In the genomic region with DNA sequence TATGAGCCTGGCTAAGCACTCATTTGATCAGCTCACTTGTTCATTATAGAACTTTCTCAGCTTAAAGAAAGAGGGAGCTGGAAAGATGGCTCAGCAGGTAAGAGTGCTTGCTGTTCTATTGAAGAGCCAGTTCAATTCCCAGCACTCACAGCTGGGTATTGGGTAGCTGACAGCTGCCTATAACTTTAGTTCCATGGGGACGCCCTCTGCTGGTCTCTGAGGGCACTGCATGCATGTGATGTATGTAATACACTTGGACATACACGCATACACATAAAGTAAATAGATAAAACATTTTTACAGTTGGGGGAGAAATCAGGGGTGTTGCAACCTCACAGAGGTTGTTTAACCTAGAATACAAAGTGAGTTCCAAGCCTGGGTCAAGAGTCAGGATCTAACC, we compare ENCODE assay signal across 11 mouse cellular contexts. TPM values are rescaled to one million over a fixed set of nuclear protein-coding genes. Genes with fewer than 3 reads are reported as not detected.
DNase-seq lines count a peak whose midpoint lies in the region; ATAC-seq and TF ChIP-seq lines count a peak whose summit lies in the region.
"Had no signal": no experiment of that assay in that cellular context is flagged by ENCODE, and none has a peak within 500 bp of the region (broad histone marks: within the 10 kb centered on the region; RNA-seq: fewer than 3 reads in every experiment).

No protein-coding gene starts in this region.

- DNase-seq in hindbrain, embryonic 11.5 days (ENCODE audit: low spot score): peak; percentile 37
- peak; percentile 25 for DNase-seq in midbrain, postnatal 0 days (ENCODE audit: low spot score)
- DNase-seq in R1 (ENCODE audit: low read depth, low spot score): peak; percentile 81
- DNase-seq in limb, embryonic 10.5 days (ENCODE audit: low spot score): no peak
- DNase-seq: lung, postnatal 10 days; thymus, adult 2 months had no signal

- H3K4me1 ChIP-seq in hindbrain, embryonic 11.5 days (replicated peaks; ENCODE audit: control insufficient read depth, insufficient read depth, low read length): no peaks in the 10 kb centered on the region
- peaks cover 8% of the 10 kb centered on the region for H3K4me1 ChIP-seq in hindbrain, embryonic 16.5 days (ENCODE audit: control insufficient read depth, insufficient read depth, low read depth, low read length)
- no peaks in the 10 kb centered on the region for H3K4me1 ChIP-seq in midbrain, postnatal 0 days (ENCODE audit: insufficient read depth, low read length)
- peaks cover 11% of the 10 kb centered on the region for H3K4me1 ChIP-seq in midbrain, embryonic 15.5 days
- H3K4me1 ChIP-seq in small intestine, adult 2 months (ENCODE audit: control insufficient read depth, insufficient read depth, insufficient read length, low read length): no peaks in the 10 kb centered on the region
- H3K4me1 ChIP-seq in limb, embryonic 10.5 days: 0 out of 2 replicates have a peak, but pooled peaks cover 5% of the 10 kb centered on the region

- no peak overlapping the region for H3K4me3 ChIP-seq in hindbrain, embryonic 11.5 days (ENCODE audit: low read depth, low read length)
- H3K4me3 ChIP-seq in hindbrain, embryonic 16.5 days (ENCODE audit: low read length): no peak overlapping the region
- H3K4me3 ChIP-seq in midbrain, postnatal 0 days (ENCODE audit: low read depth, low read length): no peak overlapping the region
- H3K4me3 ChIP-seq in midbrain, embryonic 15.5 days: no peak overlapping the region
- H3K4me3 ChIP-seq in small intestine, adult 2 months (ENCODE audit: low read depth, low read length): no peak overlapping the region
- H3K4me3 ChIP-seq in limb, embryonic 10.5 days: no peak overlapping the region
- H3K4me3 ChIP-seq: hindbrain, embryonic 10.5 days; limb, embryonic 13.5 days had no signal

- H3K4me2 ChIP-seq in hindbrain, embryonic 11.5 days (replicated peaks; ENCODE audit: low read depth, low read length): no peak overlapping the region
- H3K4me2 ChIP-seq in hindbrain, embryonic 16.5 days (ENCODE audit: low read length): no peak overlapping the region
- H3K4me2 ChIP-seq in midbrain, postnatal 0 days (ENCODE audit: low read depth, low read length, poor library complexity, severe bottlenecking): no peak overlapping the region
- no peak overlapping the region for H3K4me2 ChIP-seq in midbrain, embryonic 15.5 days
- H3K4me2 ChIP-seq: limb, embryonic 13.5 days had no signal

- TF ChIP-seq CTCF in midbrain, postnatal 0 days (IDR thresholded peaks at IDR 0.05): peak; percentile 63
- TF ChIP-seq CTCF in small intestine, adult 2 months (IDR thresholded peaks at IDR 0.05; ENCODE audit: extremely low read depth, insufficient read length, insufficient replicate concordance, low read depth, low read length): peak; percentile 9; the same call in 1 of the 2 replicates

- WGBS in hindbrain, embryonic 11.5 days: 91% methylated on average over 2 of the region's 2 CpGs
- WGBS in hindbrain, embryonic 16.5 days: 78% methylated on average over 2 of the region's 2 CpGs
- WGBS in midbrain, postnatal 0 days: 80% methylated on average over 2 of the region's 2 CpGs
- 84% methylated on average over 2 of the region's 2 CpGs for WGBS in midbrain, embryonic 15.5 days
- WGBS in small intestine, adult 2 months: 80% methylated on average over 2 of the region's 2 CpGs
- 85% methylated on average over 2 of the region's 2 CpGs for WGBS in limb, embryonic 10.5 days

- H3K27ac ChIP-seq in hindbrain, embryonic 11.5 days (ENCODE audit: low read depth, low read length): no peak overlapping the region
- H3K27ac ChIP-seq in hindbrain, embryonic 16.5 days (ENCODE audit: low read depth, low read length): no peak overlapping the region
- no peak overlapping the region for H3K27ac ChIP-seq in midbrain, postnatal 0 days (ENCODE audit: low read depth, low read length)
- H3K27ac ChIP-seq in midbrain, embryonic 15.5 days: no peak overlapping the region
- no peak overlapping the region for H3K27ac ChIP-seq in small intestine, adult 2 months (ENCODE audit: insufficient read depth, low read depth, low read length)
- no peak overlapping the region for H3K27ac ChIP-seq in limb, embryonic 10.5 days
- H3K27ac ChIP-seq: hindbrain, embryonic 10.5 days; limb, embryonic 13.5 days had no signal

- ATAC-seq in hindbrain, embryonic 11.5 days (ENCODE audit: low FRiP score): no peak
- ATAC-seq in hindbrain, embryonic 16.5 days: no peak
- no peak for ATAC-seq in midbrain, postnatal 0 days (ENCODE audit: low FRiP score)
- ATAC-seq in midbrain, embryonic 15.5 days (replicated peaks): no peak

- no peak overlapping the region for H3K9ac ChIP-seq in hindbrain, embryonic 11.5 days (ENCODE audit: low read depth, low read length)
- no peak overlapping the region for H3K9ac ChIP-seq in hindbrain, embryonic 16.5 days (ENCODE audit: low read depth, low read length)
- no peak overlapping the region for H3K9ac ChIP-seq in midbrain, postnatal 0 days (replicated peaks; ENCODE audit: low read length, poor library complexity, severe bottlenecking)
- no peak overlapping the region for H3K9ac ChIP-seq in midbrain, embryonic 15.5 days
- H3K9ac ChIP-seq: limb, embryonic 13.5 days had no signal

- no peaks in the 10 kb centered on the region for H3K9me3 ChIP-seq in hindbrain, embryonic 11.5 days (ENCODE audit: control insufficient read depth, low read length)
- H3K9me3 ChIP-seq in hindbrain, embryonic 16.5 days (ENCODE audit: control insufficient read depth, low read length): no peaks in the 10 kb centered on the region
- H3K9me3 ChIP-seq in midbrain, postnatal 0 days (ENCODE audit: low read length): no peaks in the 10 kb centered on the region
- H3K9me3 ChIP-seq in midbrain, embryonic 15.5 days: no peaks in the 10 kb centered on the region
- no peaks in the 10 kb centered on the region for H3K9me3 ChIP-seq in limb, embryonic 10.5 days (replicated peaks)
- H3K9me3 ChIP-seq: hindbrain, embryonic 10.5 days; limb, embryonic 13.5 days had no signal

- H3K27me3 ChIP-seq in hindbrain, embryonic 11.5 days (ENCODE audit: control insufficient read depth, insufficient read depth, low read length): no peaks in the 10 kb centered on the region
- H3K27me3 ChIP-seq in hindbrain, embryonic 16.5 days (replicated peaks; ENCODE audit: control insufficient read depth, insufficient read depth, low read length): no peaks in the 10 kb centered on the region; the same call in 1 of the 2 replicates
- H3K27me3 ChIP-seq in midbrain, postnatal 0 days (ENCODE audit: insufficient read depth, low read length): no peaks in the 10 kb centered on the region
- no peaks in the 10 kb centered on the region for H3K27me3 ChIP-seq in midbrain, embryonic 15.5 days (replicated peaks)
- H3K27me3 ChIP-seq in small intestine, adult 2 months (ENCODE audit: control insufficient read depth, insufficient read depth, low read length): no peaks in the 10 kb centered on the region
- H3K27me3 ChIP-seq in limb, embryonic 10.5 days (ENCODE audit: low read depth, poor library complexity, severe bottlenecking): peaks cover 23% of the 10 kb centered on the region

- no peak for TF ChIP-seq POLR2A in small intestine, adult 2 months (IDR thresholded peaks at IDR 0.05; ENCODE audit: low read depth, low read length)

- no peaks in the 10 kb centered on the region for H3K36me3 ChIP-seq in hindbrain, embryonic 11.5 days (ENCODE audit: control insufficient read depth, insufficient read depth, low read length)
- 0 out of 2 replicates have a peak, but pooled peaks cover 3% of the 10 kb centered on the region for H3K36me3 ChIP-seq in hindbrain, embryonic 16.5 days (ENCODE audit: control insufficient read depth, insufficient read depth, low read length)
- peaks cover 64% of the 10 kb centered on the region for H3K36me3 ChIP-seq in midbrain, postnatal 0 days (ENCODE audit: insufficient read depth, low read length)
- H3K36me3 ChIP-seq in midbrain, embryonic 15.5 days (replicated peaks): no peaks in the 10 kb centered on the region
- no peaks in the 10 kb centered on the region for H3K36me3 ChIP-seq in small intestine, adult 2 months (ENCODE audit: control insufficient read depth, insufficient read depth, low read length)
- H3K36me3 ChIP-seq in limb, embryonic 10.5 days: no peaks in the 10 kb centered on the region
- H3K36me3 ChIP-seq: hindbrain, embryonic 10.5 days; limb, embryonic 13.5 days had no signal

RNA-seq across cellular contexts. Expression of gene Lrtm2, which starts 11.2 kb away (rescaled TPM):
- 0.14 TPM in 1 of 2 replicates, not detected in the other for polyA plus RNA-seq in hindbrain, embryonic 11.5 days (2014; fragmentation: Nextera tagmentation; extraction: Ambion mirVana)
- polyA plus RNA-seq in hindbrain, embryonic 16.5 days (2015; fragmentation: Nextera tagmentation; extraction: Ambion mirVana): 17.1 and 17.7 TPM in 2 replicates
- total RNA-seq in midbrain, postnatal 0 days (2014; rRNA removed): 32.2 and 40.4 TPM in 2 replicates
- polyA plus RNA-seq in midbrain, postnatal 0 days (2015; fragmentation: Nextera tagmentation; extraction: Ambion mirVana): 21.1 and 24.3 TPM in 2 replicates
- 10.6 and 12.7 TPM in 2 replicates for polyA plus RNA-seq in midbrain, embryonic 15.5 days (2015; fragmentation: Nextera tagmentation; extraction: Ambion mirVana)
- not detected in 2 replicates for polyA plus RNA-seq in small intestine, adult 2 months (2012; rRNA removed)
- not detected in 2 replicates for polyA plus RNA-seq in limb, embryonic 10.5 days (2016; fragmentation: Nextera tagmentation; extraction: Ambion mirVana)
- polyA plus RNA-seq: limb, embryonic 13.5 days had no signal

Comparison
In these comparisons a context has a peak if more than half of its experiments do, and no peak if none do; other contexts are left out.
1. RNA of gene Lrtm2, which starts 11.2 kb away (polyA plus RNA-seq): 21.1 to 24.3 TPM in midbrain, postnatal 0 days, 17.1 to 17.7 TPM in hindbrain, embryonic 16.5 days and 10.6 to 12.7 TPM in midbrain, embryonic 15.5 days; 0.14 TPM in hindbrain, embryonic 11.5 days, not detected in small intestine, adult 2 months and not detected in limb, embryonic 10.5 days; every median in the first group is over 10 times any median in the second.